Mouse (Mus musculus) cerebellum, adult 2 months (tissue): Measurements from ENCODE around the gene Eid3. TPM values are rescaled to one million over a fixed set of nuclear protein-coding genes. Genes with fewer than 3 reads are reported as not detected.

Experiments used
- DNase-seq, 2 experiments: peaks; one replicate each; pipeline ENCODE4 v3.0.0; 2021
- H3K27ac ChIP-seq: fragments of 200-500 bp; 2 replicates; pipeline ENCODE4 v1.5.1; 2012; ENCODE audit warnings: low read length, control low read depth, inconsistent platforms; ENCODE audit not compliant: insufficient read depth
- H3K27me3 ChIP-seq: fragments of 200-500 bp; 2 replicates; pipeline ENCODE4 v1.6.1; 2012; ENCODE audit warnings: inconsistent platforms, mild to moderate bottlenecking, low read length, moderate library complexity; ENCODE audit not compliant: control insufficient read depth, insufficient read depth
- H3K4me1 ChIP-seq: fragments of 200-500 bp; 2 replicates; pipeline ENCODE4 v1.6.1; 2011; ENCODE audit warnings: low read length; ENCODE audit not compliant: control insufficient read depth, insufficient read depth
- H3K4me3 ChIP-seq: fragments of 200-500 bp; replicated peaks from 2 replicates; pipeline ENCODE3; 2011; ENCODE audit warnings: mild to moderate bottlenecking, low read depth, low read length, control low read depth; ENCODE audit not compliant: insufficient read depth
- CTCF ChIP-seq: fragments of 200-500 bp; IDR thresholded peaks from 2 replicates; pipeline ENCODE4 v1.5.1; 2011; ENCODE audit warnings: low read depth, mild to moderate bottlenecking, control low read depth, low read length, moderate library complexity, borderline replicate concordance; ENCODE audit not compliant: insufficient read depth
- POLR2A ChIP-seq: fragments of 200-500 bp; IDR thresholded peaks from 2 replicates; pipeline ENCODE4 v1.6.1; 2011; ENCODE audit warnings: low read length, control low read depth, borderline replicate concordance; ENCODE audit not compliant: insufficient read depth
- WGBS: fragments of 180-500 bp; shearing (Covaris S2); methylation state at CpG from one replicate; pipeline ENCODE4 v1.1.7; 2018; 5-methylcytosine and 5-hydroxymethylcytosine counted together
- polyA plus RNA-seq: library from polyadenylated mRNA; depleted of rRNA; stranded (reverse); fragments of >200 nt; gene quantifications from 2 replicates; pipeline ENCODE4 v1.2.3, GENCODE M21; 2012

Eid3 gene
- polyA plus RNA-seq, 1 experiment: 0.90 TPM

DNA sequence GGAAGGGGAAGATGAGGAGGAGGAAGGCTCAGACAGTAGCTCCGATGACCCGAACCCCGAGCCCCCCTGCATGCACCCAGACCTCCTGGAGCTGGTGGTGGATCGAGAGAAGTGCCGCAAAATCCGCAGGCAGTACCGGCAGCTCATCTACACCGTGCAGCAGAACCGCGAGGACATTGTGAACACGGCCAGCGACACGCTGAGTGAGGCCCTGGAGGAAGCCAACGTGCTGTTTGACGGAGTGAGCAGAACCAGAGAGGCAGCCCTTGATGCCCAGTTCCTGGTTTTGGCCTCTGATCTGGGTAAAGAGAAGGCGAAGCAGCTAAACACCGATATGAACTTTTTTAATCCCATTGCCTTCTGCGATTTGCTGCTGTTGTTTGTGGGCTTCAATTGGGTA, 406 bp downstream of the Eid3 start:
- Histone ChIP-seq H3K27ac (no peak overlapping the region), H3K27me3 (no peaks in the 10 kb centered on the region), H3K4me3 (peak overlapping the region; percentile 45), H3K4me1 (peaks cover 17% of the 10 kb centered on the region)
- no peak for TF ChIP-seq POLR2A
- TF ChIP-seq CTCF: no peak
- WGBS: 25% methylated on average over 18 of the region's 18 CpGs
- DNase-seq: peak; percentile 30 to 35

DNA sequence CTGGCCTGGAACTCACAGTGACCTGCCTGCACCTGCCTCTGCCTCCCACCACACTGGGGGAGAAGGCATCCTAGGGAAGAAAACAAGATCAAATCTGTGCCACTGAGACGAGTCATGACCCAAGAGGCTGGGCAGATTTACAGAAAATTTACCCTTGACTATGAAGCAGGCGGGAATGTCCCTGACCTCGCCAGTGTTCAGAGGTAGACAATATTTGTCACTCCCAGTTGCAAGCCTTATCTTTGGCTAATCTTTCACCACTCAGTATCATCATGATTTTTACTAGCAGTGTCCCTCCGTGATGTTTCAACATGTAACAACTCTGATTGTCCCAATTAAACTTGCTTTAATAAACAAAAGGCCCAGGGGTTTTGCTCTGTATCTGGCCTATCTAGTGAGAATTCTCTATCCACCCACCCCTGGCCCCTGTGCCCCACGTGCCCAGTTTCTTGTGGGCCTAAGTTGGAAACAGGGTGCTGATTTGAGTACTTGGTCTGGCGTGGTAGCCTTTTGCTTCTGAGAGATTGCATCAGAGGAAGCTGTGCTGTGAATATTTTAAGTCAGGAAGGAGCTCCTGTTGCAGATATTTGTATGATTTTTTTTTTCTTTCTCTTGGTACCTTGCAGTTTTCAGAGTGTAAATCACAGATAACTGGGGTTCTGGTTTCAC, 2.1 kb downstream of the Eid3 start:
- Histone ChIP-seq H3K27ac (no peak overlapping the region), H3K27me3 (no peaks in the 10 kb centered on the region), H3K4me3 (no peak overlapping the region), H3K4me1 (peaks cover 9% of the 10 kb centered on the region)
- no peak for TF ChIP-seq CTCF
- no peak for TF ChIP-seq POLR2A
- WGBS: 85% methylated on average over 6 of the region's 6 CpGs
- no peak for DNase-seq

DNA sequence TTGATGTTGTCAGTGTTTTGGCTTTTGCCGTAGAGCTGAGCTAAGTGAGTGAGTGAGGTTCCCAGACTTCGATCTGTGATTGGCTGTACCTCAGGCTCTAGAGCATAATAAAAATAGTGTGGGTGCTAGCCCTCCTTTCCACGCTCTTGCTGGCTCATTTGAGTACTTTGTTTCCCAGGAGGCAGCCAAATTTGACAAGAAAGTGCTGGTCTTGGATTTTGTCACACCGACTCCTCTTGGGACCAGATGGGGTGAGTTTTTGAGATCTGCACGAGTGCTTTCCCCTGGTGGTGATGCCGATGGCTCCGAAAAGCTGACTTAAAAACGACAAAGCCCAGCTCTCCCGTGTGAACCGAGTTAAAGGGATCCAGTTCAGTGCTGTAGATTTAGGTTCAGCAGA, 9.0 kb downstream of the Eid3 start:
- DNase-seq: no peak
- no peaks in the 10 kb centered on the region for H3K27me3 ChIP-seq
- H3K4me1 ChIP-seq: no peaks in the 10 kb centered on the region
- WGBS: 87% methylated on average over 10 of the region's 10 CpGs
- no peak for TF ChIP-seq POLR2A
- TF ChIP-seq CTCF: no peak
- no peak overlapping the region for H3K27ac ChIP-seq
- H3K4me3 ChIP-seq: no peak overlapping the region

DNA sequence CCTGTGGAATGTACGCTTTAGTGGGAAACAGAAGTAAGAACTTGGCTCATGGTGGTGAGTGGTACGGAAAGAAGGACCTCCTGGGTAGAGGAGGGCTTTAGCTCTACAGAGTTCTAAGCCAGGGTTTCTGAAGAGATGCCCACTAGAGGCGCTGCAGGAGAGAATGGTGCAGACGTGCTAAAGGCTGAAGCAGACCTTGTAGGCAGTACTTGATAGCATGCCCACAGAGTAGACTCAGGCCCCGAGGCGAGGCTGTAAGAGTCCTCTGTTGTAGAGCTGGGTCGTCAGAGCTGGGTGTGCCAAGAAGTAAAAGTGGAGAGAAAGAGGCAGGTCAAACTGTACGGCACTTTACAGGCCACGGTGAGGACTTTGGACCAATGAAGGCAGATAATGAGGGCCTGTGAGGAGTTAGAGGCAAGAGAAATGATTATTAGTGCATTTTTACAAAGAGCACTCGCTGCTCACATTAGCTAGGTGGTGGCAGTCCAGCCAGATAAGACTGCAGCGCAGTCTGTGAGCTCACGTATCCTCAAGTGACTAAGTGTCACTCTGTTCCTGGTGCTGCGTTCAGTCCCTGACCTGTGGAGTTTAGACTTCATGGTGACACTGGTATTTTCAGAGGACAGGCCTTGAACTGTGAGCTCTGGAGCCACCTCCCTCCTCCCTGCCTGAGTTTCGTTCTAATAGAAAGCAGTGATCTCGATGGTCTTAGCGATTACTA, 9.8 kb downstream of the Eid3 start:
- no peak overlapping the region for H3K4me3 ChIP-seq
- no peaks in the 10 kb centered on the region for H3K27me3 ChIP-seq
- DNase-seq: no peak
- H3K4me1 ChIP-seq: no peaks in the 10 kb centered on the region
- H3K27ac ChIP-seq: no peak overlapping the region
- 77% methylated on average over 16 of the region's 16 CpGs for WGBS
- TF ChIP-seq POLR2A: no peak
- TF ChIP-seq CTCF: peak; percentile 30; the same call in 1 of the 2 replicates

DNA sequence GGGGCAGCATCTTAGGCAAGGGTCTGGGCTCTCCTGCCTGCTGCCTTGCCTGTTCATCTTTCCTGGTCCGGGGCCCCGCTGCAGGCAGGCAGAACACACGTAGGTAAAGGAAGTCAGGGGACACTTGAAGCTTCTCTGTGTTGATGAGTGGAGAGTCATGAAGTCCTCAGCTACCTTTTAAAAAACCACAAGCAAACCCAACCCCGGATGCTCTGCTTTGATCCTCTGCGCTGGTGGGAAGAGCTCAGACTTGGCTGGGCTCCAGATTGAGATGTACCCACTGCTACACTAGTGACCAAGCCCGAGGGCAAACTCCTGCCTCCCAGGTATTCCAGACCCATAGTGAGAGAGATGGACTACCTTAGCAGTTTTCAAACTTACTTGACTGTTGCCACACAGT, 20.9 kb downstream of the Eid3 start:
- Histone ChIP-seq H3K4me3 (no peak overlapping the region), H3K4me1 (no peaks in the 10 kb centered on the region), H3K27ac (no peak overlapping the region), H3K27me3 (no peaks in the 10 kb centered on the region)
- WGBS: 86% methylated on average over 6 of the region's 6 CpGs
- TF ChIP-seq POLR2A (no peak), CTCF (no peak)
- DNase-seq: no peak

DNA sequence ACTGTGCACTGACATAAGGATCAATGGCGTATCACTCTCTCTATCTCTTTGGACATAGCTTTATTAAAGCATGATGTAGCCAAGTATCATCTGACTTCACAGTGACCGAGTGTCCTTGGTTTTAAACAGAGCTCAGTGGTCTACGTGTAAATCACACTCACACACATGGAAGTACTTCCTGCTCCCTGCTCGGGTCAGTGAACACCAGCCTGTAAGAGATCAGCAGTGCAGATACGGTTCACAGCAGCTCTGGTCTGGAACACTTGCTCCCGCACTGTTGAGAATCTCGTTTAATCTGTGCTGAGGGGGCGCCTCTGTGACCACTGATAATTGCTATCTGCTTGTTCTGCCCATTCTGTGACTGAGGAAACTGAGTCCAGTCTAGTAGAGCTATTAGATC, 22.1 kb downstream of the Eid3 start:
- H3K27ac ChIP-seq: no peak overlapping the region
- WGBS: 89% methylated on average over 8 of the region's 8 CpGs
- TF ChIP-seq POLR2A: no peak
- no peak for TF ChIP-seq CTCF
- no peaks in the 10 kb centered on the region for H3K4me1 ChIP-seq
- no peaks in the 10 kb centered on the region for H3K27me3 ChIP-seq
- DNase-seq: no peak
- H3K4me3 ChIP-seq: no peak overlapping the region

DNA sequence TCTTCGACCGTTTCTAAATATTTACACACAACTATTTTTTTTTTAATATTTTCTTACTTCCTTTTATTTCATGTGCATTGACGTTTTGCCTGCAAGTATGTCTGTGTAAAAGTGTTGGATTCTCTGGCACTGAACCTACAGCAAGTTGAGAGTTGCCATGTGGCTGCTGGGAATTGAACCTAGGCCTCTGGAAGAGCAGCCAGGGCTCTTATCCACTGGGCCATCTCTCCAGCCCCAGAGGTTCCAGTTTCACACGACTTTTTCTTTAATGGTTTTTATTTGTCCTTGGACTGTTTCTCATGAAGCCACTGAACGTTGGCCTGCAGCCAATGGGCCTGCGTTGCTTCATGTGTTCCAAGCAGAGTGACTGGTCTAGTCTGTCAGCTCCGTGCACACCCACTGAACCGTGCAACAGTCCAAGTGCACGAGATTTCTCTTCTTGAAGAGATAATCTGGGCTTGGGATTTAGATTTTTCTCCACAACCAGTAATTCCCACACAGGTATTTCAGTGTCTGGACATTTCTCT, 23.1 kb downstream of the Eid3 start:
- TF ChIP-seq POLR2A (no peak), CTCF (no peak)
- H3K27me3 ChIP-seq: no peaks in the 10 kb centered on the region
- no peak overlapping the region for H3K4me3 ChIP-seq
- peak in 1 of 2 experiments; percentile 28 for DNase-seq
- no peak overlapping the region for H3K27ac ChIP-seq
- H3K4me1 ChIP-seq: no peaks in the 10 kb centered on the region
- WGBS: 29% methylated on average over 9 of the region's 9 CpGs

DNA sequence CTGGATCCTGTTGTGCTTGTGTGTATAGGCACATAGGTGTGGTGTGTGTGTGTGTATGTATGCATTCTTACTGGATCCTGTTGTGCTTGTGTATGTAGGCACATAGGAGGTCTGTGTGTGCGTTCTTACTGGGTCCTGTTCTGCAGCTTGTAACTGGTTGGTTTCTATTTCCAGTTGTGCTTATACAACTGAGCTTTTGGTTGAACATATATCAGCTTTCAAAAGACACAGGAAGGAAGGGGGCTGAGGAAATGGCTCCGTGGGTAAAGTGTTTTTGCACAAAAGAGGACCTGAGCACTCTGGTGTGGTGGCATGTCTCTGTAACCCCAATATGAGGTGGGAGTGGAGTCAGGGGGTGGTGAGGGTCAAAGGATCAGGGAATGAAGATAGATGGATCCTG, 24.5 kb downstream of the Eid3 start:
- no peak overlapping the region for H3K27ac ChIP-seq
- 87% methylated on average over 2 of the region's 2 CpGs for WGBS
- no peak overlapping the region for H3K4me3 ChIP-seq
- TF ChIP-seq POLR2A (no peak), CTCF (no peak)
- H3K27me3 ChIP-seq: no peaks in the 10 kb centered on the region
- DNase-seq: no peak
- H3K4me1 ChIP-seq: 0 out of 2 replicates have a peak, but pooled peaks cover 6% of the 10 kb centered on the region
